Mouse (Mus musculus) MEL (cell line): ENCODE measurements around the gene Tgds.

ENCODE experiments used
- CTCF ChIP-seq, 3 experiments: IDR thresholded peaks in 2 of 3; conservative IDR thresholded peaks in 1 of 3; 2 replicates each; pipeline ENCODE4 v1.5.1; 2011 to 2012; ENCODE audit warnings: low read length in 3 of 3, low read depth in 2 of 3, mild to moderate bottlenecking in 2 of 3, improper control_type of control experiment in 1 of 3, inconsistent platforms in 1 of 3, mixed read lengths in 1 of 3, moderate library complexity in 1 of 3; ENCODE audit not compliant: control insufficient read depth in 1 of 3, insufficient read depth in 1 of 3, poor library complexity in 1 of 3, severe bottlenecking in 1 of 3
- ELF1 ChIP-seq: IDR thresholded peaks from 2 replicates; pipeline ENCODE4 v1.6.1; 2014; ENCODE audit warnings: low read depth, mild to moderate bottlenecking, inconsistent platforms, low read length, improper control_type of control experiment, moderate library complexity
- MYB ChIP-seq: IDR thresholded peaks from 2 replicates; pipeline ENCODE4 v1.6.1; 2011; ENCODE audit warnings: mild to moderate bottlenecking, low read depth, low read length, improper control_type of control experiment
- TBP ChIP-seq: IDR thresholded peaks from 2 replicates; pipeline ENCODE4 v1.8.0; 2011; ENCODE audit warnings: low read depth, low read length, improper control_type of control experiment

DNA sequence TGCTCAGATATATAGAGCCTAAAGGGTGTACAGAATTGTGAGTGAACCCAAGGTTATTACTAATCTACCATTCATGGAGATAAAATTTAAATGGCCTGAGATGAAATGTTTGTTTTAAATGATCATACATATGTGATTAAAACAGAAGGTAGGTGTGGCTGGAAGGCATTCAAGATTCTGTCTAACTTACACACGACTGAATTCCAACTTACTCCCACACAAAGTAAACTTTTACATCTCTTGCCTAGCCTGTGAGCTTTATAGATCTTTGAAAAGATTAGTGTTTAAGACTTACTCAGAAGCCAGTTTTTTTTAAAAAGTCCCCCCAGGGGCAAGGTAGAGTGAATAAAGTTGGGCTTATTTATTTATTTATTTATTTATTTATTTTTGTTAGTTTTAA, 46.7 kb upstream of the Tgds start:
- TF ChIP-seq MYB (no peak), ELF1 (no peak), TBP (no peak), CTCF (IDR thresholded peaks at IDR 0.05 in 2 of 3, conservative IDR thresholded peaks at IDR 0.05 in 1 of 3; ENCODE audit: control insufficient read depth in 1 of 3, insufficient read depth in 1 of 3, low read depth in 2 of 3, low read length in 3 of 3, poor library complexity in 1 of 3, severe bottlenecking in 1 of 3) (no peak)
